Mouse (Mus musculus): Measurements from ENCODE around the gene Scrn1.

The Scrn1 gene

DNA sequence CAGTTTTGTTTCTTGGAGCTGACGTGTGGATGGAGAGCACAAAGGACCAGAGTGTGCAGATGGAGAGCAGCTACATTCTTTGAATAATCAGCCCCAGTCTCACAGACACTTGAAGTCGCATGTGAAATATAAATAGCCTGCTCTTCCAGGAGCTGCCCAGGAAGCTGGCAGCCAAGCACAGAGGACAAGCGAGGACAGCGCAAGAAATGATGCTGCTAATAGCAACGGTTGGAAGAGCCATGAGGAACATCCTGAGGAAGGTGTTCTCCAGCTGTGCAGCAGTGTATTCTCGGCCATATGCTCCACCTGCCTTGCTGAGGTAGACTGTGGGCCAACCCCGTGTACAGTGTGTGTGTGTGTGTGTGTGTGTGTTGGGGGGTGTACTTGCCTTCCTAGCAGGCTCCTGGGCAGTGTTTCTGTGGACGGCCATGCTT lies 35.2 kb downstream of the Scrn1 start:
- DNase-seq (ENCODE audit: low read depth) = no peak

DNA sequence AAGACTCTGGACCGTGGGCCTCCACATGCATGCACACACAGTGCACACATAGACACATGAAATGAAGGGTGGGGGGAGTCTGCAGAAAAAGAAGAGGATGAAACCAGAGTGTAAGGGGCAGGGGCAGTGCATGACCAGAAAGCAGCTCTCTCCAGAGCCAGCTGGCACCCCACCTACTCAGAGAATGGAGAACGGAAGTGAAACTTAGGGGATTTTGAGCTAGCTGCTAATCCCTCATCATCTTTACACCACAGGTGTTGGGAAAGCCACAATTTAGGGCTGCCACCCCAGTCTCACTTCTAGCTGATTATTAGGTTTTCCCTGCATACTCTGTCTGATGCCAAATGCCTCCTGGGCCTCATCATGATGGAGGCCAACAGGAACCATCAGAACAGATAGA lies 36.1 kb downstream of the Scrn1 start:
- DNase-seq (ENCODE audit: low read depth) = no peak

DNA sequence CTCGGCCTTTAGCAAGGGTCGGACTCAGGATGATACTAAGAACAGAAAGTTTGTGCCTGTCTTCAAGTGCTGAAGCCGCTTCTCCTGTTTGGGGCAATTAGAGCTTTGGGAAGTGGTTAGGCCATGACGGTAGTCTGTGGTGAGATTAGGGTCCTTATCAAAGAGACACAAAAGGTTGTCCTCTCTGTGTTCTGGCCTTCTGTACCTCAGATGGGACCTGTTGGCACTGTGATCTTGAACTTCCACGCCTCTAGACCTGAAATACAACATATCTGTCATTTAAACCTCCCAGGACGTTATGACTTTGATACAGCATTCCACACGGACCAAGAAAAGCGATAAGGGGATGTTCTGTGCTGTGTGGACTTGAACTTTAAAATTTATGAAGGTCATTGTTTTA lies 37.6 kb downstream of the Scrn1 start:
- peak; percentile 31 for DNase-seq (ENCODE audit: low read depth)

DNA sequence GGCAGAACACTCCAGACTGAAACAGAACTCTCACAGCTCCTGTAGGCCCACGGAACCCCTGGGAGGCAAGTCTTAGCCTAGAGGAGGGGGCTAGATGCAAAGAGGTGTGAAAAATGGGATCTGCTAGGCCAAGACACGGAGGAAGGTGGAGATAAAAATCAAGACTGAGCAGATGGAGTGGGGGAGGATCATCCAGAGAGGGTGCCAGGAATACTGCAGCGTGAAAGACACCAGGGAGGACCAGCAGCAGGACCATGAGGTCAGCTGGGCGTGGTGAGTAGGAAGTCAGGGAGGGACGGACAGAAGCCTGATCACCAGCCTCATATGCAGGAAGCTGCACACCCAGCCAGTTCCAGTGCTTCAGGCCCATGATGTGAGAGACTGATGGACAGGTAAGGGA lies 47.5 kb downstream of the Scrn1 start:
- no peak for DNase-seq (ENCODE audit: low read depth)

DNA sequence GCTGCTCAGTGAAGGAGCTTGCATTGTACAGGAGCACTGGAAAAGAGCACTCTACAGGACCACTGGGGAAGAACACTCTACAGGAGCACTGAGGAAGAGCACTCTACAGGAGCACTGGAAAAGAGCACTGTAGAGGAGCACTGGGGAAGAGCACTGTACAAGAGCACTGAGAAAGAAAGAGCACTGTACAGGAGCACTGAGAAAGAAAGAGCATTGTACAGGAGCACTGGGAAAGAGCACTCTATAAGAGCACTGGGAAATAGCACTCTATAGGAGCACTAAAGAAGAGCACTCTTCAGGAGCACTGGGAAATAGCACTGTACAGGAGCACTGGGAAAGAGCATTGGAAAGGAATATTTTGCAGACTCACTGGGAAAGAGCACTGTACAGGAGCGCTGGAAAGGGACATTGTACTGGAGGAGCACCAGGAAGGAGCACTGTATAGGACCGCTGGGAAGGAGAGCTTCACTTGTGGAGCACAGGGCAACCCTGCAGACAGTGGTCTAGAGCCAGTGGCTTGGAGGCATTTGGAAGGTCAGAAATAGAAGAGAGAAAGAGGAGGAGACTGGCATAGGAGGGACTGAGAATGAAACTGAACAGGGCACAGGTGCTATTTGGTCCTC lies 49.7 kb downstream of the Scrn1 start:
- DNase-seq (ENCODE audit: low read depth) = no peak

DNA sequence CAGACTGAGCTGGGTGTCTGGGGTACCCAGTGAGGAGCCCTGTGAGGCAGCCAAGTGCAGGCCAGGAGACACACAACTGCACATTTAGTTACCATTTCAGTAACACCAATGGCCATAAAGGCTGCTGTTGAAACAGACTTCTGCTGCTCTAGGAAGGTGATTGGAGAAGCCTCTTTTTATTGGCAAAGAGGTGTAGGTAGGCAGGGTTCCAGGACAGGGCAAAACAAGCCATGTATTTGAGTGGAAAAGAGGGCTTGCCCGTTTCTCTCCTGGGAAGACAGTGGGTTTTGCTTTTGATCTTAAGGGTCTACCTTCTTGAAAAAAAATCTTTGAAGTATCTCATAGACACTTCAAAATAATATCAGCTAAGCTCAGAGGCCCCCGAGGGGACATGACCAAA lies 54.0 kb downstream of the Scrn1 start:
- DNase-seq (ENCODE audit: low read depth) = no peak

DNA sequence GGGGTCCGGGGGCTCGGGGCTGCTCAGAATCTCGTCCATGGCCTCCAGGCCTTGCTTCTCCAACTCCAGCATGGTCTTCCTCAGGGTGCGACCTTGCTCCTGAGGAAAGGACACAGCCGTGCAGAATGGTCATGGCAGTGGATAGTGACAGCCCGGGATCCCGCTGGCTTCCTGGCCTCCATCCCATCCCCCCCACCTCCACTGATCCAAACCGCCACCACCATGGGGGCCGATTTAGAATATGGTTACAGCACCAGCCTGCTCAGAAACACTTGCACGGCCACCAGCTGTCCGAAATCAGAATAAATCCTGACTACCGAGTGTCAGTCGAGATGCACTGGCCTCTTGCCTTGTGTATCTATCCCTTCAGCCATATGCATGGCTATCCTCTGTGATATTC lies 57.0 kb downstream of the Scrn1 start:
- DNase-seq (ENCODE audit: low read depth) = no peak

DNA sequence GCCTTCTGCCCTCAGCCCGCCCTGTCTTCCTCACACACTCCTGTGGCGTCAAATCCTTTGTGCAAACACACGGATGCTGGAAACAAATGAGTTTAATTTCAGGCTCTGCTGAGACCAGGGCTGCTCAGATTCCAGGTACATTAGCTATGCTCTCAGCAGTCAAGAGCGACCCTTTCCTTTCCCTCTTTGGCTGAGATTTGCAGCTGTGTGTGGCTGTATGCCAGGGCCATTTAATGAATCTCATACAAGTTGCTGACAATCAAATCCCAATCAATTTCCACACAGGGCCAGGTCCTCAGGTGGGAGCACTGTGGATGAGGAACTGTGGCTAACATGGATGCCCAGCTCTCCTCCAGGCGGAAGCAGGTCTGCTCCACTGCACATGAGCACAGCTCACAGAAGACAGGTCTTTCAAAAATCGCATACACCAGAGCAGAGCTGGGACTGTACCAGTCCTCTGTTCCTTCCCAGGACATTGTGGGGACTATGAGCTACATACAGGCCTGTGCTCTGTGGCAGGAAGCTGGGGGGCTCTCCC lies 58.0 kb downstream of the Scrn1 start:
- DNase-seq (ENCODE audit: low read depth) = no peak

DNA sequence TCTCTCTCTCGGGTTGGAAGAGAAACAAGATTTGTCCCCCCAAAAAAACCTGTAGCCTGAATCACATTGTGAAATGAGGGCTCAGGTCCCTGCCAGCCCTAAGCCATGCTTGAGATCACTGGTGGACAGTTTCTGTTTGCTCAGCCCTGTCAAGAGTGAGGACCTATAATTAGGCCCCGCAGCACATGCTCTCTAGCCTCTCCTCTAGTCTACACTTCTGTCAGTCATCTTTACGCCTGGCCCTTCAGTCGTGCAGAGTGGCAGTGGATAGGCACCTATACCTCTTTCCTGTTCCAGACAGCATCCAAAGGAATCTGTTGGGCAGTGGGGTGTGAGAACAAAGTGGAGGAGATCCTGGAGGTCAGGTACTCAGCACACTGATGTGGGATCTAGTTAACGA lies 58.5 kb downstream of the Scrn1 start:
- no peak for DNase-seq (ENCODE audit: low read depth)

DNA sequence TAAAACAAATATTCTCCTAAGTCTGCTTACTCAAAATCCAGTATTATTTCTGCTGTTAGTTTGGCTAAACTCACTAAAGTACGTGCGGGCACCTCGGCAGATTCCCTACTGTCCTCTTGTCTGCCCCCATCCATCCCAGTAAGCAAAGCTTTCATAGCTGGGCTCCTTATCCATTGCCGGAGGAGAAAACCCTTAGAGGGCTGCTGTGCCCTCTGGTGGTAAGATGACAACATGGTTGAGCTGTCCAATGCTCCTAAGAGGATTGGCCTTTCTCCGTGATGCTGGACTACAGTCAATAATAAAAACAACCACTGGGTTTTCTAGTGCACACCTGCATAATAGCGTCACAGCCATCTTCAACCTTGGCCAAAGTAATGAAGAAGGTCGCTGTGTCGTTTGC lies 59.3 kb downstream of the Scrn1 start:
- no peak for DNase-seq (ENCODE audit: low read depth)

DNA sequence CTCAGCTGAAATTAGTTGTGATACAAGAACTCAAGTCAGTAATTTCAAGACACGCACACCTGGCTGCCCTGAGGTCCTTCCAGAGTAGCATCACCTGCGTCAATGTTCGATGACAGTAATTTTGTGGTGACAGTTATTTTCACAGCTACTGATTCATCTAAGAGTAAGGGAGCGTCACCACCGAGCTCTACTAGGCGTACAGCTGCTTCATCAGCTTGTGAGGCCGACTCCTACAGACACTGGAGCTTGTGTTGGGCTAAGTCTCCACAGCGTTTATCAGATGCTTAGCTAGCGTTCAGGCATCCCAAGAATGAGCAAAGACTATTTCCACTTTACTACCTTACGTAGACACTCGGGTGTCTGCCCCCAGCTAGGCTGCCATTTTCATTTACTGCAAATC lies 60.0 kb downstream of the Scrn1 start:
- DNase-seq (ENCODE audit: low read depth) = no peak

DNA sequence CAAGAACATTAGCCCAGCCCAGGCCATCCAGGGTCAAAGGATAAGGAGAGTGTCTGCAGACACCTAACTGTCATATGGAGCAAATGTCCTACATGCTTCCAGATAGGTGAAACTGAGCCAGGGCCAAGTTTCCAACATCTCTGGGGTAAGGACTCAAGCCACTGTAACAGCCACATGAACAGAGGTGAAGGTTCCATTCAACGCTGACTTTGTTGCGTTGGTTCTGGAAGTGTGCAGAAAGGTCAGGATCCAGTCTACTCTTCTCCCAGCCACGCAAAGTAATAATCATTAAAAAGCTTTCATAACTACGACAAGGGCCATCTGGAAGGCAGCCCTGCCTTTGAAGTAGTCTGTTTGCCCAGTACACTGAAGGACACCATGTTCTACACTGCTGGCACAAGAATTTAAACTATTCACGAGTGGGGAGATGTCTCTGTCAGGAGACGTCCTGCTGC lies 63.6 kb downstream of the Scrn1 start:
- DNase-seq (ENCODE audit: low read depth) = no peak

DNA sequence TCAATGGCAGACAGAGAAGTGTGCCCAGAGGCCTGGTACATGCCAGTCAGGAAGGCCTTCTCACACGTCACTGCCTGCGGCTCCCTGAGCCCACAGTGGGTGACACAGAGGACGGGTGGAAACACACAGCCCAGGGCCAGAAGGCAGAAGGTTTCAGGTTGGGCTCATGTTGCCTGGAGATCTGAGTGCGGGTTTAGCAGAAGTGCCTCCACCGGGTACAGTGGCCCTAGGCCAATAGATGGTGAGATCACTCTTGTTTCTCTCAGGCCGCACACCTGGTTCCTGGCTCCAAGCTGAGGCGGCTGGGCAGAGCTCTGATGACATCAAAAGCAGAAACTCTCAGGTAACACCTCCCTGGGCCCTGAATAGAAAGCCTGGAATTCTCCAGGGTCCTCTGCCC lies 70.1 kb downstream of the Scrn1 start:
- no peak for DNase-seq (ENCODE audit: low read depth)

DNA sequence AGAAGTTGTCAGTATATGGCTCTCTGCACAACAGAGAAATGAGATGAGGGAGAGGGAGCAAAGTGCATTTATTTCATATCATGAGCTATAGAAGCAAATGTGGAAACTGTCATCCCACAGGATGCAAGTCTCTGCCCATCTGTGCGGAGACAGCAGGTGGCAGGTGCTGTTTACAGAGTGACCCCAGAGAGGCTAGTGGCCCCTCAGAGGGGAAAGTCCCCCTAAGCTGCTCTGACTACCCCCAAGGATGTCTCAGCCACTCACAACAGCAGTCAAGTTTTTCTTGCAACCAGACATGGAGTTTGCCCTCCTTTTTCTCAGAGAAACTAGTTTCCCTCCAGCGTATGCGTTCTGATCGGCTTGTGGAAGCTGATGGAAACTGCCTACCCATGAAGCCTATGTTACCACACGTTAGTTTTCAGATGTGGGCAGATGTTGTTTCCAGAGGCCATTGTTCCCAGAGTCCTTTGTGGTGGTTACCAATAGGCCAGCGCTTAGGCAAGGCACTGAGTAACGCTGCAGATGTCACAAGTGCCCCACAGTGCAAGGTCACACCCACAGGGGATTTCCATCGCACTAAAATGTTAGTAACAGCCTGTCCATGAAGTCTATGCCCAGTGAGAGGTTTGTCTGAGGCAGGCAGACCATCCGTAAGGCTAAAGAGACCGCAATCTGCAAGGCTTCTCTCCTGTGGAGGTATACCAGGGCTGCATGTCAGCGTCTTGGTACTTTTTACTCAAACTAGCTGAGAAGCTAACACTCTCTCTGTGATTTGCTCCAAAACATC lies 71.5 kb downstream of the Scrn1 start:
- DNase-seq (ENCODE audit: low read depth) = no peak

DNA sequence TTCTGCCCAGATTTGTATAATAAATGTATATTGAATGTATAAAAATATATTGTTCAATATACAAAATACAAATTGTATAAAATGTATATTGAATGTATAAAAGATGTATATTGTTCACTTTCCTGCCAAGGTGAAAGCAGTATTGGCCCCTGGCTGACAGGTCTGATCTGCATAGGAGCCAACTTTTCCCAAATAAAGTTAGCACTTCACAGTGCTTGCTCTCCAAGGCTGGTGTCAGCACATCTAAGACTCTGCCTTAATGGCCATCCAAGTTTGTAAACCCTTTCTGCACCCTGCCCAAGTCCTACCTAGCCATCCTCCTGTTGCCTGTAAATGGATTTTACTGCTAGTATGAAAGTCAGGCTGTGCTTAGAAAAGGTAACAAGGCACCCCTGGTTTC lies 72.2 kb downstream of the Scrn1 start:
- no peak for DNase-seq (ENCODE audit: low read depth)

DNA sequence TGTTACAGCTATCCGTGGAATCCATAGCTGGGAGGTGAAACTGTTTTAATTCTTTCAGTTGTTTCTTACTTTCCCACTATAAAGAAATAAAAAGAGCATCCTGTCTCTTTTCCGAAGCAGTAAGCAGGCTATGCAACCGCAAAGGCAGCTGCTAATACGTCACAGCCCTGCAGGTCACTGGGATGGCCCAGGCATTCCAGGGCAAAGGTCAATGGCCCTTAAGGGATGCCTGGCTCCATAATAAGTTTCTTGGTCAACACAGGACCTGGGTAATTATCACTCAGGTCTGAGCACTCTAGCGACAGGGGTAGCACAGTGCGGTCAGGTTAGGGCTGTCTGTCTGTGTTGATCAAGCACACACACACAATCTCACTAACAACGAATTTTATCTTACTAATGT lies 75.2 kb downstream of the Scrn1 start:
- no peak for DNase-seq (ENCODE audit: low read depth)

DNA sequence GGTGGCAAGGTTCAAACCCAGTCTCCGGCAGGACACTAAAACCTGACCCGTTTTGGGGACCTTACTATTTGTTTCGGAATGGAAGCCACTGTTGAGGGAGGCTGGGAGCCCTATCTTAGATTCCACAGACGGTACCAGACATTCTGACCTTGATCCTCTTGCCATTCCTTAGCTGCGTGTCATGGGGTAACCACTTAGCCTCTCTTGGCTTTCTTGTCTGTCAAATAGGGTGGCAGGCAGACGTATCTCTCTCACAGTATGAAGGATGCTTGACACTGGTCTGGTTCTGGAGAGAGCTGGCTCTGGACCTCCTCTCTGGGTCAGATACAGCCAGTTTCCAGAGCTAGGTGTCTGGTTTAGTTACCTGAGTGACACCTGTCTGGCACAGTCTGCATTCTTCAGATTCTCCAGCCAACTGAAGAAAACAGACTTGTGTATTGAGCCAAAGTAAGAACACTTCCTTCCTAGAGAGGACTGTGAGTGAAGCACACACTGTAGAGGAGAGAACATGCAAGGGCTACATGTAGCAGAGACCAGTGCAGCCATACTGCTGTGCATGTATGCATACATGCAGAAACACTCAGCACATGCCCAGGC lies 80.2 kb downstream of the Scrn1 start:
- DNase-seq (ENCODE audit: low read depth) = no peak

DNA sequence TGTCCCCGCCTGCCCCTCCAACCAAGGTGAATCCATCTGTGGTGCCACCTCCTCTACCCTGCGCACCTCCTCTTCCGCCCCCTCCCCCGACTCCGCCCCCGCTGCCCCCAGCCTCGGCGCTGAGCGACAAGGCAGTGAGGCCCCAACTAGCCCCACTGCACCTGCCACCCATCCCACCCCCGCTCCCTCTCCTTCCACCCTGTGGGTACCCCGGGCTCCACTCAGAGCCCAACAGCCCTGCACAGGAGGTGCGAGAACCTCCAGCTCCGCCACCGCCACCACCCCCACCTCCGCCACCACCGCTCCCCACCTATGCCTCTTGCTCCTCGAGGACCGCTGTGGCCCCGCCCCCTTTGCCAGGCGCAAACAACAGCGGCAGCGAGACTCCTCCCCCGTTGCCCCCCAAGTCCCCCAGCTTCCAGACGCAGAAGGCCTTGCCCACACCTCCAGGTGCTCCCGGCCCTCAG lies 80.8 kb downstream of the Scrn1 start:
- DNase-seq (ENCODE audit: low read depth) = no peak

DNA sequence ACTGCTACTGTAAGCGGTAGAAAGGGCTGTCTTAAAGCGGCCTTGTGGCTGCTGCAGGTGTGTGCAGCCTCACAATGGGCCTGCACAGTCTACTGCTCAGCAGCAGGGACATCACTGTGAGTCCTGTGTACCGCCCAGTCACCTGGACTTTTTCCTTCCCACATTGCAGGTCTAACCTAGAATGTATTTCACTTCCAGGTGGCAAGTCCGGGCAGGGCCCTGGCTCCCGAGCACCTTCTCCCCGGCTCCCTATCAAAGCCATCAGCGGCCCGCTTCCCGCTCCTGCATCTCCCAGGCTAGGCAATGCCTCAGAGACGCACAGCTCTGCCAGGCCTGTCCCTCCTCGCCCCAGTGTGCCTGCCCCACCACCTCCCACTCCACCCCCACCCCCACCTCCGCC lies 81.3 kb downstream of the Scrn1 start:
- no peak for DNase-seq (ENCODE audit: low read depth)

DNA sequence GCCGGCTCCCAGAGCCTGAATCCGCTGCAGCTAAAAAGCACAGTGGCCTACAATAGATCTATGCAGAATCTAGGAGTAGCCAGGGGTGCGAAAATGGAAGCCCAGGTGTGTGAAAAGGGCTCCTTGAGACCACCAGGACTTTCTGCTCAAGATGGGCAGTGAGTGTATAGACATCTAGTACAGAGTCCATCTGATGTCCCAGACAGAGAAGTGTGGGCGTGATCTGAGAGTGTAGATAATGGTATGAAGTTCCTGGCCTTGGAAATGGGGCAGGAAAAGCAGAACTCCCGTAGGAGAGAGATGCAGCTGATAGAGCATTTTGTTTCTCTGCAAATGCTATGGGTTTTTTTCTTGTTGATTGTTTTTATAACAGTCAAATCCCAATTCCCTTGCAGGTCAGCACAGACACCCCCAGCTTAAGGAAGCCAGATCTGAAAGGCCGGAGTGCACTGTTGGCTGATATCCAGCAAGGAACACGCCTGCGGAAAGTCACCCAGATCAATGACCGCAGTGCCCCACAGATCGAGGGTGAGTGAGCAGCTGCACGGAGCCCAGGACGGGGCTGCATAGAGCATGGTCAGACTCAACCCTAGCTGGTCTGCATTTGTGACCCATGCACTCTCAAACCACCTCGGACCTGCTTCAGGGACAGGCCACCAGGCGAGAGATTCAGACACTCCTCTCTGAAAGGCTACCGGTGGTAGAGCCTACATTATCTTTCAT lies 84.7 kb downstream of the Scrn1 start:
- no peak for DNase-seq (ENCODE audit: low read depth)

DNA sequence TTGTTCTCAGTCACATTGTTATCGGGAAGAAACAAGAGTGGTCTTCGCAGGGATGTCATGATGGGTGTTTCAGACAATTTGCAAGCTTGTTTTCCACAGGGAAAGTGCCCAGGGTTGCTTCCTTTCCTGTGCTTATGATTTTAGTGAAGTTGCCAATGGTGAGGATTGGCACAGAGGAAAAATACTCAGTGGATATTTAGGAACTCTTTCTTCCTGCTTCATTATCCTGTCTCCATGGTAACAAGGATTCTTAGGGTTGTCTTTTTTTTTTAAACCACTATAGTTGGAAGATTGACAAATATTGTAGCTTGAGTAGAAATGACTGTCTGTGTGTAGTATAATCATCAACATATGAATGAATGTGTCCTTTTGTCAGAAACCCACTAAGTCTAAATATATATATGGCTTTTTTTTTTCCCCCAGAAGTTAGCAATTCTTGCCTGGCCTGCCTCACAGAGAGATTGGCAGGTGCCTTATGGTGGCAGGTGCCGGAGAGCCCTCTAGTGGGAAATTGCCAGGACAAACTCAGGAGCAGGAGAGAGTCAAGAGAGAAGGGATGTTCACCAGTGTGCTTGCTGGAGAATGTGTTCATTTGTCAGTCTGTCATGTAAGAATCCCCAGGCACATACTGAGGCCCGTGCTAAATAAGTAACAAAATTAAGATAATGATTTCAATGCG lies 87.5 kb downstream of the Scrn1 start:
- no peak for DNase-seq (ENCODE audit: low read depth)

Data from c-Kit-positive CD71-negative TER-119-negative erythroid progenitor cells, embryonic 14.5 days (primary cell).